Mouse (Mus musculus): ENCODE results near the gene Adra1b.

Adra1b gene

GRCm38 (mm10) chr11:43901051-43901654 lies at the start of gene Adra1b:
Adra1b (minus strand) TSS chr11:43901210.
- in situ Hi-C loops (cut with MboI, MseI) = no loop called here

- in situ Hi-C loops (cut with MboI, MseI) = no loop called here
Measured at GRCm38 (mm10) chr11:43950274-43950673, 49.3 kb upstream of the Adra1b start.

GRCm38 (mm10) chr11:43943781-43944180 lies 42.8 kb upstream of the Adra1b start:
- in situ Hi-C loops (cut with MboI, MseI) = no loop called here

- in situ Hi-C loops (cut with MboI, MseI) = no loop called here
Measured at GRCm38 (mm10) chr11:43943167-43943566, 42.2 kb upstream of the Adra1b start.

- in situ Hi-C loops (cut with MboI, MseI) = no loop called here
Measured at GRCm38 (mm10) chr11:43940501-43941202, 39.6 kb upstream of the Adra1b start.

GRCm38 (mm10) chr11:43936023-43936422 lies 35.0 kb upstream of the Adra1b start:
- in situ Hi-C loops (cut with MboI, MseI) = no loop called here

GRCm38 (mm10) chr11:43933480-43933879 lies 32.5 kb upstream of the Adra1b start:
- in situ Hi-C loops (cut with MboI, MseI) = no loop called here

- in situ Hi-C loops (cut with MboI, MseI) = no loop called here
Measured at GRCm38 (mm10) chr11:43933000-43933399, 32.0 kb upstream of the Adra1b start.

GRCm38 (mm10) chr11:43930191-43930590 lies 29.2 kb upstream of the Adra1b start:
- in situ Hi-C loops (cut with MboI, MseI) = no loop called here

GRCm38 (mm10) chr11:43929706-43930105 lies 28.7 kb upstream of the Adra1b start:
- in situ Hi-C loops (cut with MboI, MseI) = no loop called here

- in situ Hi-C loops (cut with MboI, MseI) = no loop called here
Measured at GRCm38 (mm10) chr11:43929178-43929577, 28.2 kb upstream of the Adra1b start.

- in situ Hi-C loops (cut with MboI, MseI) = no loop called here
Measured at GRCm38 (mm10) chr11:43927133-43927815, 26.3 kb upstream of the Adra1b start.

GRCm38 (mm10) chr11:43926163-43926562 lies 25.2 kb upstream of the Adra1b start:
- in situ Hi-C loops (cut with MboI, MseI) = no loop called here

GRCm38 (mm10) chr11:43925584-43925983 lies 24.6 kb upstream of the Adra1b start:
- in situ Hi-C loops (cut with MboI, MseI) = no loop called here

GRCm38 (mm10) chr11:43921701-43922100 lies 20.7 kb upstream of the Adra1b start:
- in situ Hi-C loops (cut with MboI, MseI) = no loop called here

- in situ Hi-C loops (cut with MboI, MseI) = no loop called here
Measured at GRCm38 (mm10) chr11:43919492-43920055, 18.6 kb upstream of the Adra1b start.

GRCm38 (mm10) chr11:43914552-43915447 lies 13.8 kb upstream of the Adra1b start:
- in situ Hi-C loops (cut with MboI, MseI) = no loop called here

- in situ Hi-C loops (cut with MboI, MseI) = no loop called here
Measured at GRCm38 (mm10) chr11:43912136-43912888, 11.3 kb upstream of the Adra1b start.

- in situ Hi-C loops (cut with MboI, MseI) = no loop called here
Measured at GRCm38 (mm10) chr11:43911646-43912045, 10.6 kb upstream of the Adra1b start.

- in situ Hi-C loops (cut with MboI, MseI) = no loop called here
Measured at GRCm38 (mm10) chr11:43903351-43903750, 2.3 kb upstream of the Adra1b start.

- in situ Hi-C loops (cut with MboI, MseI) = loop anchor here in 1 of 2 experiments (5.0 kb wide), 1 partner anchor 247 kb away; no protein-coding TSS in a partner anchor
Measured at GRCm38 (mm10) chr11:43899696-43900095, 1.3 kb downstream of the Adra1b start.

Measured in T-helper 17 cell (primary cell).